Mouse (Mus musculus) megakaryocyte, embryonic 14.5 days (primary cell): ENCODE results near the gene Capn8. TPM values are rescaled to one million over a fixed set of nuclear protein-coding genes. Genes with fewer than 3 reads are reported as not detected.

Experiments
- H3K27me3 ChIP-seq: replicated peaks from 2 replicates; pipeline ENCODE3; 2012; ENCODE audit warnings: inconsistent platforms
- H3K36me3 ChIP-seq: replicated peaks from 2 replicates; pipeline ENCODE3; 2012; ENCODE audit warnings: low read length, inconsistent platforms, mixed read lengths
- H3K4me1 ChIP-seq: 2 replicates; pipeline ENCODE4 v1.6.1; 2012; ENCODE audit warnings: inconsistent platforms
- H3K4me3 ChIP-seq: replicated peaks from 2 replicates; pipeline ENCODE3; 2012; ENCODE audit warnings: moderate library complexity, mild to moderate bottlenecking, inconsistent platforms
- H3K9me3 ChIP-seq: 2 replicates; pipeline ENCODE4 v1.6.1; 2012; ENCODE audit warnings: inconsistent platforms
- FLI1 ChIP-seq: IDR thresholded peaks from 2 replicates; pipeline ENCODE4 v1.6.1; 2012; ENCODE audit warnings: low read length, inconsistent platforms, mixed read lengths
- GATA1 ChIP-seq: IDR thresholded peaks from 3 replicates; pipeline ENCODE4 v1.6.1; 2012; ENCODE audit warnings: mixed read lengths, low read length, inconsistent platforms, borderline replicate concordance
- polyA plus RNA-seq: library from polyadenylated mRNA; stranded (reverse); fragments of >175 nt; gene quantifications from 2 replicates; pipeline ENCODE4 v1.2.3, GENCODE M21; 2012; ENCODE audit warnings: low replicate concordance; ENCODE audit not compliant: insufficient read depth

Capn8 gene
- polyA plus RNA-seq, 1 experiment, result not detected

- peaks cover 41% of the 10 kb centered on the region for H3K27me3 ChIP-seq
- no peaks in the 10 kb centered on the region for H3K36me3 ChIP-seq
- TF ChIP-seq FLI1 (no peak), GATA1 (no peak)
Measured at GRCm38 (mm10) chr1:182550761-182551160, 14.0 kb upstream of the Capn8 start.

GRCm38 (mm10) chr1:182553649-182554375 is 11.0 kb upstream of the Capn8 start:
- Histone ChIP-seq H3K9me3 (no peaks in the 10 kb centered on the region), H3K4me1 (peaks cover 17% of the 10 kb centered on the region), H3K4me3 (no peak overlapping the region), H3K27me3 (peaks cover 38% of the 10 kb centered on the region), H3K36me3 (no peaks in the 10 kb centered on the region)
- no peak for TF ChIP-seq GATA1
- TF ChIP-seq FLI1, result no peak

More at GRCm38 (mm10) chr1:182550761-182551160, 14.0 kb upstream of the Capn8 start:
- Histone ChIP-seq H3K9me3 (peaks cover 12% of the 10 kb centered on the region), H3K4me1 (peaks cover 28% of the 10 kb centered on the region), H3K4me3 (no peak overlapping the region)

- no peak overlapping the region for H3K4me3 ChIP-seq
- H3K4me1 ChIP-seq, result peaks cover 7% of the 10 kb centered on the region
- TF ChIP-seq FLI1, result no peak
- no peak for TF ChIP-seq GATA1
- H3K36me3 ChIP-seq, result no peaks in the 10 kb centered on the region
- peaks cover 50% of the 10 kb centered on the region for H3K27me3 ChIP-seq
- H3K9me3 ChIP-seq, result no peaks in the 10 kb centered on the region
Measured at GRCm38 (mm10) chr1:182558271-182558670, 6.5 kb upstream of the Capn8 start.

- H3K27me3 ChIP-seq, result peaks cover 58% of the 10 kb centered on the region
- H3K36me3 ChIP-seq, result no peaks in the 10 kb centered on the region
- TF ChIP-seq FLI1 (no peak), GATA1 (no peak)
- peaks cover 11% of the 10 kb centered on the region for H3K4me1 ChIP-seq
- H3K4me3 ChIP-seq, result peak overlapping the region; percentile 6
- no peaks in the 10 kb centered on the region for H3K9me3 ChIP-seq
Measured at GRCm38 (mm10) chr1:182559530-182559929, 5.3 kb upstream of the Capn8 start.

- no peak for TF ChIP-seq FLI1
- TF ChIP-seq GATA1, result no peak
- Histone ChIP-seq H3K4me3 (no peak overlapping the region), H3K9me3 (no peaks in the 10 kb centered on the region)
Measured at GRCm38 (mm10) chr1:182560390-182561098, 4.3 kb upstream of the Capn8 start.

GRCm38 (mm10) chr1:182561945-182562514 is 2.8 kb upstream of the Capn8 start:
- Histone ChIP-seq H3K4me3 (no peak overlapping the region), H3K9me3 (no peaks in the 10 kb centered on the region), H3K27me3 (peaks cover 65% of the 10 kb centered on the region), H3K36me3 (no peaks in the 10 kb centered on the region), H3K4me1 (peaks cover 11% of the 10 kb centered on the region)
- TF ChIP-seq GATA1 (no peak), FLI1 (no peak)

More at GRCm38 (mm10) chr1:182560390-182561098, 4.3 kb upstream of the Capn8 start:
- H3K4me1 ChIP-seq, result peaks cover 11% of the 10 kb centered on the region
- H3K36me3 ChIP-seq, result no peaks in the 10 kb centered on the region
- H3K27me3 ChIP-seq, result peaks cover 61% of the 10 kb centered on the region

- Histone ChIP-seq H3K36me3 (no peaks in the 10 kb centered on the region), H3K9me3 (no peaks in the 10 kb centered on the region), H3K4me1 (peaks cover 11% of the 10 kb centered on the region), H3K27me3 (peaks cover 67% of the 10 kb centered on the region), H3K4me3 (no peak overlapping the region)
- TF ChIP-seq FLI1 (no peak), GATA1 (no peak)
Measured at GRCm38 (mm10) chr1:182562576-182563370, 2.0 kb upstream of the Capn8 start.

GRCm38 (mm10) chr1:182565351-182565835 is 586 bp downstream of the Capn8 start:
- TF ChIP-seq FLI1 (no peak), GATA1 (no peak)
- Histone ChIP-seq H3K4me3 (no peak overlapping the region), H3K9me3 (no peaks in the 10 kb centered on the region), H3K36me3 (no peaks in the 10 kb centered on the region), H3K4me1 (peaks cover 8% of the 10 kb centered on the region), H3K27me3 (peaks cover 63% of the 10 kb centered on the region)

GRCm38 (mm10) chr1:182571148-182571547 is 6.3 kb downstream of the Capn8 start:
- Histone ChIP-seq H3K36me3 (no peaks in the 10 kb centered on the region), H3K9me3 (no peaks in the 10 kb centered on the region), H3K27me3 (peaks cover 41% of the 10 kb centered on the region), H3K4me1 (no peaks in the 10 kb centered on the region), H3K4me3 (no peak overlapping the region)
- TF ChIP-seq GATA1 (no peak), FLI1 (no peak)
